Mouse (Mus musculus) urinary bladder, postnatal 4 days (tissue): ENCODE measurements around the gene Gm20388.
"Not testable (repeated sequence)": the region's sequence is repeated elsewhere in the genome, so short reads cannot be mapped to it uniquely, and the experiment has no call there.

Experiments
- DNase-seq, 2 experiments: peaks; one replicate each; pipeline ENCODE4 v3.0.0; 2021 to 2022; ENCODE audit warnings: low spot score in 2 of 2

Gm20388 gene

DNA sequence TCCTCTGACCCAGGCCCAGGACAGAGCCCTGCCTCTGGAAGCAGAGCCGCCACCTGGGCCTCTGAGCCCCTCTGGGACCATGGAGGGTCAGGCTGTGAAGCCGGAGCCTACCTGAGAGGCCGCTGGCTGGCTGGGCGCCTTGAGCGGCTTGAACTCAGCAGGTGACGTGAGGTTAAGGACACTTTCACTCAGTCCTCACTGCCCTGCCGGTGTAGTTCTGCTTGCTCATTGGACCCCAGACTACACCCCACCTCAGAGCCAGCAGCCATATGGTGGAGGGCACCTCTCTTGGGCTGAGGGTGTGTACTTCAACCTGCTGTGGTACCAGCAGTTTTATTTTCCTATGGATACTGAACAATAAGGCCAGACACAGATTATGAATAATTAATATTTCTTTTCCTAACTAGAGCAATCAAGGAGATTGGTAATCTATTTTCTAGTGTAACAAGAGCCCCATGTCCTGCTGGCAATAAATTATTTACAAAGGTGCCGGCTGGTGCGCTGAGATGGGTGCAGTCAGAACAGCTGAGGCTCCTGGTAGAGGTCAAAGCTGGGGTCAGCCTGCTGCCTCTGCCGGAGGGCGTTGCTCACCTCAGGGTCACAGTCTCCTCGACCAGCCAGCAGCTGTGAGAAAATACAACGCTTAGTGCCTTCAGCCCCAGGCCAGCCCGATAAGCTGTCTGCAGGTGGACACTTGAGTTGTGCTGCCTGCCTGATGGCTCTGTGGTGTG lies 3357.4 kb downstream of the Gm20388 start:
- DNase-seq: no peak

DNA sequence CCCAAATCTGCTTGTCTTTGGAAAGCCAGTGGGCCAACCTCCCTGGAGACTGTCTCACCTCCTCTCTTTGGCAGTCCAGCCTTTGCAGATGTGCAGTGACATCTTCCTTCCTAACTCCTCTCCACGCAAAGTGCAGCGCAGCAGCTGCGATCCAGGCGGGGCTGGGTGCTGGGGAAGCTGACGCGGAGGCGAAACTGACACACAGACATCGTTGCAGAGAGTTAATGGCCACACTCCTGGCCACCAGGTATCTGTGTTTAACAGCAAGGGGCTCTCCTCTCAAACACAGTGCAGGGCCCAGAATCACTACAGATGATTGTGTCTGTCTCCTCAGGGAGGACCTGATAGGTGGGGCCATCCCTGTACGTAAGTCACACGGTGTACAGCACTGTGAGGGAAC lies 3360.5 kb downstream of the Gm20388 start:
- DNase-seq: no peak

DNA sequence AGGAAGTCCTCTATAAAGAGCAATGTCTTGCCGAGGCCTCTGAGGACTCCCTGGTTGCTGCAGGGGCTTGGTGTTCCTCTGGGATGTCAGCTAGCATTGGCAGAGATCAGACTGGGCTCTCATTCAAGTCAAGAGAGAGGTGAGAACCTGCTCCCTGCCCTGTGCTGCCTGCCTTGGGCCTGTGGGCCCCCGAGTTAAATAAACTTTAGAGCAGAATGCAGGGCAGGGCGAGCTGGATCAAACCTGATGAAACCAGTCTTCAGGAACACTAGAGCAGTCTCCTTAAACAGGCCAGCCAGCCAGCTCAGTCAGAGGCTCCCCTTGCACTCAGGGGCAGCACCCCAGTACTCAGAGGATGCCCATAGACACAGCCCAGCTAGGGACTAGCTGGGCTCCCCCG lies 3361.3 kb downstream of the Gm20388 start:
- DNase-seq: no peak

DNA sequence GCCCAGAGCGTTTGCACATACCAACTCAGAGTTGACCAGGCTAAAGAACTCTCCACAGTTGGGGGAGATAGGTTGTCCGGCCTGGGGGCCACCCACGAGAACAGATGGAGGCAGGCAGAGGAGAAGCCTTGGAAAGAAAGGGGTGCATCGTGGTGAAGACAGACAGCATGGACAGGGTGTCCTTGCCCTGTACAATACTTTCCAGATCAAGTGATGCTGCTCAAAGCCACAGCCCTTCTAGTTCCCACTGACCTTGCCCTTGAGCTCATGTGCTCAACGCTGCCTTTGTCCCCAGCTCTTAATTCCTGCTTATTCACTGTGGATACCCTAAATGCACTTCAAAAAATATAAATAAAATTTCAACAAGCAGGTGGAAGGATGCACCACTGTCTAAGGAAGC lies 3363.8 kb downstream of the Gm20388 start:
- DNase-seq: no peak

DNA sequence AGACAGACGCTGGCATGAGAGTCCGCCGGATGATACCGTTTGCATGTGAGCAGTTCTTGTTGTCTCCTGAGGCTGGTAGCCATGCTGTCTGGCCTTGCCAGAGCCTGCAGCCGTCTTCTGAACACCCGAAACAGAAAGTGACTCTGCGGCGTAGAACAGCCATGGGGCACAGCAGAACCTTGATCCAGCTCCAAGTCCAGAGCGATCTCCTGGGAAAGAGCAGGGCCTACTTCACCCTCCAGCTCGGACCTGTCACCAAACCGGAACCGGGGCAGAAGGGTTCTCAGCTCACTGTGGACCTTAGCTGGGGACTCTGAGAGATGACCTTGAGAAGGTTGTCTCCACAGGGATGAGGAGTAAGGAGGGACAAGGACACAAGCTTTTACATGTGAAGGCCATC lies 3364.5 kb downstream of the Gm20388 start:
- DNase-seq: no peak

DNA sequence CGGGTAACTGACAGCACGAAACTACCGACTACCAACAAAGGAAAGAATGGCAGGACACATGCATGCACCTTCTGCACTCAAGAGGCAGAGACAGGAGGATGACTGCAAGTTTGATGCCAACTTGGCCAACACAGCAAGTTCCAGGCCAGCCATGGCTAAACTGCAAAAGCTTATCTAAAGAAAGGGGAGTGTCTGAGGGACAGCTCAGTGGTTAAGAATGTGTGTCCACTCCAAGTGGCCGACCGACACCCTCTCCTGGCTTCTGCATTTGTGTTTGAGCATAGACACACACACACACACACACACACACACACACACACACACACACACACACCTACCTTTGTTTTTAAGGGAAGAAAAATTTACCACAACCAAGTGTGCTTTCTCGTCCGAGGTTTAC lies 3367.8 kb downstream of the Gm20388 start:
- no peak for DNase-seq

DNA sequence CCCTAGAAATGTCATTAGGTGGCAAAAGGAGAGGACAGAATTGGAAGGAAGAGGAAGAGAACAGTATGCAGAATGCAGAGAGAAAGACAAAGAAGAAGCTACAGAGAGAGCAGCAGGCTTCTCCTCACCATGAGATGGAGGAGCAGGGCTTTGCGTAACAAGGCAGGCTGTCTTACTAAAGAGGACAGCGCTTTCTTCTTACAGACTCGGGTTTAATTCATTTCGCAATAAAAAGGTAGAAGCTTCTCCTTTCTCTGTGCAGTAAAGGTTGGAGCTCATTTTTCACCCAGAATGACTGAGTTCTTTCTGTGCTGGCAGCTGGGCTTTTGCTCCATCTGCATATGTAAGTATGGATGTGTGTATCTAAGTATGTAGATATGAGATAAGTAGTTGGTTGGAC lies 3369.2 kb downstream of the Gm20388 start:
- no peak for DNase-seq

DNA sequence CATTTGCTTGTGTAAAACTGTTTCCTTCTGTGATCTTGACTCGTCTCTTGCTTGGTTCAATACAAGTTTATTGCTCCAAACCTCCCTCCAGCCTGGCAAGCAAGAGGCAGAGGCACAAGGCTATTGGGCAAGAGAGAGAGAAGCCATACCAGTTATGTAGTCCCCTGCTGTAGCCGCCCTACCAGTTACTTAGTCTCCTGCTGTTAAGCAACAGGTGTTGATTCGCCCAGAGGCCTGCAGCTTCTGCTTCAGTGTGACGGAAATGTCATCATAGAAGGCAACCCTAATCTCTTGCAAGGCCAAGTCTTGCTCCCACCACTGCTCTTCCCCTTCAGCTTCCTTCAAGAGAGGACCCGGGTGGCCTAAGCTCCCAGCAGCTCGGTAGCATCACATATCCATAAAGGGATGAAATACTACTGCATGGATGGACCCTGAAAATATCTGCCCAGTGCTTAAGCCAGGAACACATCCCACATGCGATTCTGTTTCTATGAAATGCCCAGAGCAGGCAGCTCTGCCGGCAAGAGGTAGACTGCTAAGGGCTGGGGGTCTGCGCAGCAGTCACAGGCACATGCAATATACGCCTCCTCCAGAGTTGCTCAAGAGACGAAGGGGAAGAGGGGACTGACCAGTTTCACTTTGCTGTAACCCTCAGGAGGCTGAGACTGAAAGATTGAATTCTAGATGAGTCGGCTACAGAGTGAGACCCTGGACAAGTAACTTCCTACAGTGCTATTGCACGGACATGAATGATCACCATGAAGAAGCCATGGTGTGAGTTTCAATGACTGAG lies 3369.9 kb downstream of the Gm20388 start:
- DNase-seq: no peak

DNA sequence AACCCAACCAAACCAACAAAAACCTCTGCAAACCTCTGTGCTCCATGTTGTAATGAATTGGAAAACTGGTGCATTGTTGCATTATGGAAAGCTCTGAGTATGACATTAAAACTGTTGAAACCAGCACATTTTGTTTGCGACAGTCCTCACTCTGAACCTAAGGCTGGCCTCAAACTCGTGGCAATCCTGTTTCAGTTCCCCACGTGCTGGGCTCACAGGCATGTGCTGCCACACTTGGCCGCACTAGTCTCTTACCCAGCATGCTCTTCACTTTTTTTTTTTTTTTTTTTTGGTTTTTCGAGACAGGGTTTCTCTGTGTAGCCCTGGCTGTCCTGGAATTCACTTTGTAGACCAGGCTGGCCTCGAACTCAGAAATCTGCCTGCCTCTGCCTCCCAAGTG lies 3372.4 kb downstream of the Gm20388 start:
- not testable (repeated sequence) for DNase-seq

DNA sequence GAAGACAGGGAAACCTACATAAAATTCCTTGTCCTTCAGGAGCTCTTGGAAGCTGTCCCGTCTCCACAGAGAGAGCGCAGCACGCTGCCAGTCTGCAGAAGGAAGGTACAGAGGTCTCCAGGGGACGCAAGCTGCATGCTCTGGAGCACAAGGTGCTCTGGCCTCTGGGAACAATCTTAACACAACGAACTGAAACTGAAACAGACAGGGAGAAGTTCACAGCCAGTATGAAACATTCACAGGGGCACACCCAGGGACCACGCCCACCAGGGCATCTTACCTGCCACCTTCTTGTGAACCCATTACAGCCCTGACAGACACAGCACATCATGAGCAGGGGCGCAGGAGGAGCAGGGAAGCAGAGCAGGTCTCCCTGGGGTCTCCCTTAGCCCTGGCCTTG lies 3373.3 kb downstream of the Gm20388 start:
- no peak for DNase-seq

DNA sequence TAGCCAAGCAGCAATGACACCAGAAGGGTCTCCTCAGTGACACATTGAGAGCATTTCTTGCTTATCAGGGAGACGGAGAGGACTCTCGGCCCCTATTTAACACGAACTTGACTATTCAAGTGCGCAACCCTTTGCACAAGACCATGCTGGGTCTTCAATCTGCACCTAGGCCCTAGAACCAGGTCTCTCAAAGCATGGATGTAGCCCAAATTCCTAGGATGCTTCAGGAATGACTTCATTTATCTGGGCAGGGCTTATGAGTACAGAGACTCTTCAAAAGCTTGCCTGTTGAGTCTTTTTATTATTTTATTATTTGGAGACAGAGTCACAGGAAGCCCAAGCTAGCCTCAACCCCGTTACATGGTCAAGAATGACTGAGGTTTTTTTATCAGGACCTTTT lies 3373.9 kb downstream of the Gm20388 start:
- DNase-seq: no peak

DNA sequence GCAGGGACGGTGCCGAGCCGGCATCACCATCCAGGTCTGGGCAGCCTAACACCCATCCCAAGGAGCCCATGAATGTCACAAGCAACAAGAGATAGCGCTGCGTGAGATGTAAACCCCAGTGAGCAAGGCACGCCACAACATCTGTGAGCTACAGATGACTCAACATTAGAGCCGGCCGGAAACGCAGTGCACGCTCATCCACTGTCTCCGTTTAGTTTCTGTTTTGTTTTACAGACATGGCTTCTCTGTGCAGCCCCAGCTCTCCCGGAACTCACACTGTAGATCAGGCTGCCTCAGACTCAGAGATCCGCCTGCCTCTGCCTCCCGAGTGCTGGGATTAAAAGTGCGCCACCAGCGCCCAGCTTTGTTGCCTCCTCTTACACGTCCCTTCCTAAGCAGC lies 3376.7 kb downstream of the Gm20388 start:
- DNase-seq: no peak

DNA sequence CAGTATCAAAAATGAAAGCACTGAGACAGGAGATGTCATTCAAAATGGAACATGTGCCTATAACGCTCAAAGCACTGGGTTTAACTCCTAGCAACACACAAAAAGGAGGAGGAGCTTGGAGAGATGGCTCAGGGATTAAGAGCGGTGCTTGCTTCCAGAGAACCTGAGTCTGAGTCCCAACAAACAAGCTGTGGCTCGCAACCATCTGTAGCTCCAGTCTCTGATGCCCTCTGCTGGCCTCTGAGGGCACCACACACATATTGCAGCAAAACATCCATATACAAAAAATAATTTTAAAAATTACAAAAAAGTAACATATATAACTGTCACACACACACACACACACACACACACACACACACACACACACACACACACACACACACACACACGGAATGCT lies 3379.5 kb downstream of the Gm20388 start:
- DNase-seq: no peak

DNA sequence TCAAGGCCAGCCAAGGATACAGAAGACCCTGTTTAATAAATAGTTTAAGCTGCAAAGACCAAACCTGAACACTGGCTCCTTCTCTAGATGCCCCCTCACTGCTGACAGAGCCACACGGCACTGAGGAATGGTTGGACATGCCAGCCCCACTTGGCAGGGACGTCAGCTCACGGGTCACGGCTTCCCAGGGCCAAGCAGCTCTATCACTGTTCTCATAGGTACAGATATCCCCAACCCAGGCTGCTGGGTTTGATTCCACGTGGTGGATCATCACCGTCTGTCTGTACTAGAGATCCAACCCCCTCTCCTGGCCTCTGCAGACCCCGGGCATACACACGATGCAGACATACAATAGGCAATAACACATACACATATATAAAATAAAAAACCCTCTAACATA lies 3380.0 kb downstream of the Gm20388 start:
- no peak for DNase-seq

DNA sequence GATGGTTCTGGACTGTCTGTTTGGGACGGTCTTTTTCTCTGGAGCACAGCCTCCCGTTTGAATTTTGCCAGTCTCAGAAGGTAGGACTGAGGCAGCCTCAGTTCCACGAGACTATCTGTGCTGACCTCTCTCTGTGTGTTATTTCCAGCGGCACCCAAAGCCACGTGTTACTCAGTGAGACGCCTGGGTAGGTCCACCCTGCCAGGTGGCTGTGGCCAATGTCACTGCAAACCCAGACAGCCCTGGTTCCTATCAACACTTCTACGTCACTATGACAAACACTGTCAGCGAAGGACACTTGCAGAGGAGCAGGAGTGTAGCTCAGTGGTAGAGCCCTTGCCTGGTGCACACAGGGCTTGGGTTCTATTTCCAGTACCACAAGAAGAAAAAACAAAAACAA lies 3381.1 kb downstream of the Gm20388 start:
- no peak for DNase-seq

DNA sequence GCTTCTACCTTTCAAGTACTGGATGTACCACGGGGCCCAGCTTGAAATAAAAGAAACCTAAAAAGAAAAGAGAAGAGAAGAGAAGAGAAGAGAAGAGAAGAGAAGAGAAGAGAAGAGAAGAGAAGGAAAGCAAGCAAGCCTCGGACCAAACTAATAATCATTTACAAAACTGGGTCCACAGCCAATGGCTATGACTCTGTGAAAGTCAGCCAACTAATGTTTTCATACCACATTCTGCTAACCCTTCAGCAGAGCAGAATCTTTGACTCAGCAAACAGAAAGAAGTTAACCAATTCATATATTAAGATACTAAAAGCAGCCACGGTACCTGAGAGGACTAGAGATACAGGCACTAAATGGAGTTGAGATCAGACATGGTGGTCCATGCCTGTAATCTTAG lies 3381.6 kb downstream of the Gm20388 start:
- no peak for DNase-seq

DNA sequence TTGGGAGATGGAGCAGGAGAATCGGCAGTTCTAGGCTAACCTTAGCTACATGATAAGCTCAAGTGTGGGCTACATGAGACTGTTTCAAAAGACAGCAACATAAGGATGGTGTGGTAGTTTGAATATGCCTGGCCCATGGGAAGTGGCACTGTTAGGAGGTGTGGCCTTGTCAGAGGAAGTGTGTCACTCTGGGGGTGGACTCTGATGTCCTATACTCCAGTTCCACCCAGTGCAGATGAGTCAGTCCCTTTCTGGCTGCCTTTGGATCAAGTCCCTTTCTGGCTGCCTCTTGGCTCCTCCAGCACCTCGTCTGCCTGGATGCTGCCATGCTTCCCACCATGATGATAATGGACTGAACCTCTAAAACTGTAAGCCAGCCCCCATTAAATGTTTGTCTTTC lies 3382.1 kb downstream of the Gm20388 start:
- DNase-seq: no peak

DNA sequence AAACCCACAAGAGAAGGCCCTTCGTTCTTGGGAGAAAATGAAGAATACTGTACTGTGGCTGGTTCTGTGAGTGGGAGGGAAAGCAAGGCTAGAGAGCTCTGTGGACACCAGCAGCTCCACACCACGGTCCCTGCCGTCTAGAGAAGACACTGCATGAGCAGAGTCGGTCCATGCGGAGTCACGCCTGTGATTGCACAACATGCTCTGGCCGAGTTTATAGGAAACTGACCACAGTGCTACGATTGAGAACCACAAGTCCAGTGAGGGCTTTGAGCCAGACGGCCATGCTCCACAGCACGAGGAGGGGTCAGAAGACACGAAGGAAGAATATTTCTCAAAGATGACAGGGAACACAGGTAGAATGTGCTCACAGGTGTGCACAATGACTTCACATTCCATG lies 3387.7 kb downstream of the Gm20388 start:
- DNase-seq: no peak

DNA sequence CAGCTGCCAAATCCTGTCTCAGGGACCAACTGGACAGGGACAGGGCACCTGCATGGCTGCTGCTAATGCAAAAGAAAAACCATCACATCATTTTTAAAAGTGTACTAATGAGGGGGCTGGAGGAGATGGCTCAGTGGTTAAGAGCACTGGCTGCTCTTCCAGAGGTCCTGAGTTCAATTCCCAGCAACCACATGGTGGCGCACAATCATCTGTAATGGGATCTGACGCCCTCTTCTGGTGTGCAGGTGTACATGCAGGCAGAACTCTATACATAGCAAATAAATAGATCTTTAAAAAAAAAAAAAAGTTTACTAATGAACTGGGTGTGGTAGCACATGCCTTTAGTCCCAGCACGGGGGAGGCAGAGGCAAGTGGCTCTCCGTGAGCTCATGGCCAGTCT lies 3398.1 kb downstream of the Gm20388 start:
- no peak for DNase-seq

DNA sequence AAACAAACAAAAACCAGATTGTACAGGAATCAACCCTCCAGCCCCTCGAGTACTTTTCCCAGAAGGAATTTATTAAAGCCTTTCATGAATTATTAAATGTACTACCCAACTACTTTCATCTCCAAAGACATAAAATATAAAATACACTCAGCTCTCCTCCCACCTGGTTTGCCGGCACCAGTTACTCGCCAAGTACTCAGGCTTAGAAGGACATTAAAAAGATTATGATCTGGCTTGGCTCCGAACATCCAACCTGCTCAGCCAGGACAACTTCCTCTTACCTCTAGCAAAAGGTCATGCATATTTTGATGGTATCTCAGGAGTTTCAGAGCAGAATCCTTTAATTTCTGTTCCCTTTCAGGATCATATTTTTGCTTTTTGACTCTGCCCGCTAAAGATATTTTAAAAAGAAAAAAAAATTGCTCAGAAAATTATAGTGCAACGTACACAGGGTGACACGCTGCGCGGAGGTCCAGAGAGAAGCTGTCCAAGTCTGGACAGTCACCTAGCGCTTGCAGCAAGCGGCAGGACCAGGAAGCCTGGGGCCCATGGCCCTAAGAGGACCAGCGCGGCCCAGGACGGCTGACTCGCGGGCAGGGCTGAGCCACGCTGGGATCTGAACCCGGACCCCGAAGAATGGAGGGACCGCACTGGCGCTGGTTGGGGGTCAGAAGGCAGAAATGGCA lies 3407.3 kb downstream of the Gm20388 start:
- no peak for DNase-seq

DNA sequence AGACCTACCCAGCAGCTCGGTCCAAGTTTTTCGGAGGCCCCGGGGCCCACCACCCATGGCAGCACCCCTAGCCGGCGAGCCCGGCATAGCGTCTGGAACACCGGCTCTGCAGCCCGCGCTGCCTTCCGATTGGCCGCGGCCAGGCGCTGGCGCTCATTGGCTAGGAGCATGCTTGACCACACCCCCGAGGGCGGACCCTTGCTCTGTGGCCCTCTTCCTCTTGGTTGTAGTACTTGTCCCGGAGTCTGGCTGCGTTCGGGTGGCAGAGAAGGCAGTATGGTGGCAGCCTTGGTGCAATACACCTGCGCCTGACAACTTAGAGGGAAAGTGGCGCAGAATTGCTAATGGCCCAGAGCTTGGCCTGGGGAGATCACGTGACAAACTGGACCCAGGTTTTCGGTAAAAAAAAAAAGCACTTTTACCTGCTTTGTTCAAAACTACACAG lies 3407.8 kb downstream of the Gm20388 start, which contains the start of gene Fanca:
TSS of gene Fanca (minus strand) at position 110 of the 445 bp plus-strand sequence.
- peak; percentile 88 to 93 for DNase-seq

DNA sequence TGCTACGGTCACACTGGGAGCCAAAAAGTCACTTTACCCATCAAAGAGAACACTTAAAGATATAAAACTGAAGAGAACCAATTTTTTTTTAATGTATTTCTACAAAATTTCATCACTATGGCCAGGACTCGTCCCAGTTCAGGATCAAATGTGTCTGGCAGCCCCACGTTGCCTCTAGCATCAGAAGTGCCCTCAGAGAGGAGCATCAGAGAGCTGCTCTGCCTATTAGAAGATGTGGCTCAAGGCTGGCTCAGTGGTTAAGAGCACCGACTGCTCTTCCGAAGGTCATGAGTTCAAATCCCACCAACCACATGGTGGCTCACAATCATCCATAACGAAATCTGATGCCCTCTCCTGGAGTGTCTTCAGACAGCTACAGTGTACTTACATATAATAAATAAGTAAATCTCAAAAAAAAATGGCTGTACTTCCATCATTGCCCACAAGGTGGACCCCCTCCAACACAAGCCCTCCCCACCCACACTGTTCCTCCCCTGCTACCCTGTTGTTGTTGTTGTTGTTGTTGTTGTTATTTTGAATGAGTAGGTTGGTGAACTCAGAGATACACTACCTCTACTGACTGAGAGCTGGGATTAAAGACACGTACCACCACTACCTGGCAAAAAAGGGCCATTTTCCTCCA lies 3409.0 kb downstream of the Gm20388 start:
- DNase-seq: no peak
